In the genomic region with DNA sequence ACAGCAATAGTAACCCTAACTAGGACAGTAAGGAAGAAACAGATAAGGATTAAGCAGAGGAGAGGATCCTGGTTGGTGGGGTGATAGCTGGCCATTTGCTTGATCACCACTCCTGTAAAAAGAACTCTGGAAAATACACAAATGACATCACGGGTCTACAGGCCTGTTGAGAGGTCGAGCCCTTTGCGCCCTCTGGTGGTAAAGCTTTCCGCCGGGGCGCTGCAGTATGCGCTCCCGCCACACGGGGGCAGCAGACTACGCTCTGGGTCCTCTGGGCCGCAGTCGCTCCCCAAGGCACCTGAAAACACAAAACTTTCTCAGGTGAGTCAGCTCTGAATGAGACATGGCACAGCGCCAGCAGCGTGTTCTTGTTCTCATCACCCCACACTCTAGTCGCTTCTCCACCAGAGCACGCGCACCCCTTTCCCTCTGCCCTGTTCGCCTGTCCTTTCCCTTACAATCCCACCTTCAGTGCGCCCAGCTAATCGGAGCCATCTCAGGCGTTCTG, we compare ENCODE assay signal across 8 mouse cellular contexts. TPM values are rescaled to one million over a fixed set of nuclear protein-coding genes. Genes with fewer than 3 reads are reported as not detected.
DNase-seq lines count a peak whose midpoint lies in the region; ATAC-seq lines count a peak whose summit lies in the region.

No protein-coding gene starts in this region.

- no peaks in the 10 kb centered on the region for H3K27me3 ChIP-seq in forebrain, embryonic 10.5 days (ENCODE audit: poor library complexity, severe bottlenecking)
- H3K27me3 ChIP-seq in heart, embryonic 15.5 days, result no peaks in the 10 kb centered on the region
- H3K27me3 ChIP-seq in liver, embryonic 13.5 days, result no peaks in the 10 kb centered on the region
- H3K27me3 ChIP-seq in stomach, embryonic 14.5 days (ENCODE audit: control insufficient read depth, insufficient read depth, low read length), result no peaks in the 10 kb centered on the region

- no peaks in the 10 kb centered on the region for H3K36me3 ChIP-seq in forebrain, embryonic 10.5 days (replicated peaks)
- no peaks in the 10 kb centered on the region for H3K36me3 ChIP-seq in heart, embryonic 15.5 days
- no peaks in the 10 kb centered on the region for H3K36me3 ChIP-seq in liver, embryonic 13.5 days
- no peaks in the 10 kb centered on the region for H3K36me3 ChIP-seq in stomach, embryonic 14.5 days (ENCODE audit: control insufficient read depth, insufficient read depth, low read length)

- no peaks in the 10 kb centered on the region for H3K9me3 ChIP-seq in forebrain, embryonic 10.5 days
- no peaks in the 10 kb centered on the region for H3K9me3 ChIP-seq in heart, embryonic 15.5 days (replicated peaks)
- H3K9me3 ChIP-seq in liver, embryonic 13.5 days (replicated peaks), result no peaks in the 10 kb centered on the region
- H3K9me3 ChIP-seq in stomach, embryonic 14.5 days (ENCODE audit: control insufficient read depth, low read depth, low read length), result no peaks in the 10 kb centered on the region

- DNase-seq in c-Kit-negative CD71-positive TER-119-positive erythroid progenitor cells, embryonic 14.5 days (ENCODE audit: low read depth, low spot score), result peak; percentile 75
- peak; percentile 87 for DNase-seq in forebrain, embryonic 10.5 days (ENCODE audit: extremely low spot score, low spot score)
- DNase-seq in kidney, postnatal 25 days, result peak; percentile 83 to 84
- DNase-seq in liver, embryonic 13.5 days, result peak; percentile 81
- peak; percentile 83 to 89 for DNase-seq in natural killer cell, adult 2 months (ENCODE audit: low spot score in 2 of 2)

- 15% methylated on average over 21 of the region's 21 CpGs for WGBS in forebrain, embryonic 10.5 days
- 14% methylated on average over 21 of the region's 21 CpGs for WGBS in heart, embryonic 15.5 days
- WGBS in liver, embryonic 13.5 days (ENCODE audit: insufficient replicate concordance), result 16% methylated on average over 21 of the region's 21 CpGs
- WGBS in stomach, embryonic 14.5 days, result 15% methylated on average over 21 of the region's 21 CpGs

- no peak overlapping the region for H3K9ac ChIP-seq in heart, embryonic 15.5 days
- no peak overlapping the region; the same call in 1 of the 2 replicates for H3K9ac ChIP-seq in liver, embryonic 13.5 days
- no peak overlapping the region for H3K9ac ChIP-seq in stomach, embryonic 14.5 days (replicated peaks; ENCODE audit: low read depth, low read length)

- H3K27ac ChIP-seq in forebrain, embryonic 10.5 days, result peak overlapping the region; percentile 62; the same call in 1 of the 2 replicates
- no peak overlapping the region for H3K27ac ChIP-seq in heart, embryonic 15.5 days
- peak overlapping the region; percentile 23; the same call in 1 of the 2 replicates for H3K27ac ChIP-seq in liver, embryonic 13.5 days
- H3K27ac ChIP-seq in stomach, embryonic 14.5 days (ENCODE audit: low read length), result peak overlapping the region; percentile 16; the same call in 1 of the 2 replicates

- ATAC-seq in CD4-positive, CD25-positive, alpha-beta regulatory T cell, adult 4 months, result peak; percentile 80
- ATAC-seq in heart, embryonic 15.5 days (replicated peaks; ENCODE audit: insufficient number of reproducible peaks, insufficient read depth, low FRiP score, low read depth), result peak; percentile 51
- ATAC-seq in liver, embryonic 13.5 days (ENCODE audit: low read depth), result peak; percentile 70
- peak; percentile 82 for ATAC-seq in stomach, embryonic 14.5 days (ENCODE audit: insufficient number of reproducible peaks, insufficient read depth, low FRiP score, low read depth)

- peaks cover 26% of the 10 kb centered on the region for H3K4me1 ChIP-seq in forebrain, embryonic 10.5 days
- H3K4me1 ChIP-seq in heart, embryonic 15.5 days (replicated peaks), result peaks cover 8% of the 10 kb centered on the region
- H3K4me1 ChIP-seq in liver, embryonic 13.5 days (replicated peaks), result peaks cover 8% of the 10 kb centered on the region
- no peaks in the 10 kb centered on the region for H3K4me1 ChIP-seq in stomach, embryonic 14.5 days (ENCODE audit: control insufficient read depth, insufficient read depth, low read length)

- H3K4me2 ChIP-seq in heart, embryonic 15.5 days, result peak overlapping the region; percentile 40
- peak overlapping the region; percentile 46 for H3K4me2 ChIP-seq in liver, embryonic 13.5 days
- H3K4me2 ChIP-seq in stomach, embryonic 14.5 days (replicated peaks; ENCODE audit: low read depth, low read length), result peak overlapping the region; percentile 18; the same call in 1 of the 2 replicates

- H3K4me3 ChIP-seq in forebrain, embryonic 10.5 days, result peak overlapping the region; percentile 12; the same call in 1 of the 2 replicates
- peak overlapping the region; percentile 7; the same call in 1 of the 2 replicates for H3K4me3 ChIP-seq in heart, embryonic 15.5 days
- no peak overlapping the region for H3K4me3 ChIP-seq in liver, embryonic 13.5 days (replicated peaks)
- H3K4me3 ChIP-seq in stomach, embryonic 14.5 days (ENCODE audit: low read depth, low read length), result no peak overlapping the region

RNA-seq across cellular contexts. Expression of a gene that starts 18.2 kb away (rescaled TPM):
- 1 to 10 TPM; 7.2 to 8.4 TPM for polyA plus RNA-seq in CD4-positive, CD25-positive, alpha-beta regulatory T cell, adult 4 months (2017; shearing (Covaris generic))
- polyA plus RNA-seq in forebrain, embryonic 10.5 days (2016; fragmentation: Nextera tagmentation; extraction: Ambion mirVana), result 28.0 and 29.7 TPM in 2 replicates
- polyA plus RNA-seq in heart, embryonic 15.5 days (2015; fragmentation: Nextera tagmentation; extraction: Ambion mirVana), result 18.4 and 20.9 TPM in 2 replicates
- 5.9 and 8.8 TPM in 2 replicates for polyA plus RNA-seq in liver, embryonic 13.5 days (2015; fragmentation: Nextera tagmentation; extraction: Ambion mirVana)
- polyA plus RNA-seq in stomach, embryonic 14.5 days (2014; fragmentation: Nextera tagmentation; extraction: Ambion mirVana), result 43.7 and 48.2 TPM in 2 replicates

RNA-seq across cellular contexts. Expression of a gene that starts 18.3 kb away (rescaled TPM):
- 10 to 100 TPM; 14.8 to 22.1 TPM for polyA plus RNA-seq in CD4-positive, CD25-positive, alpha-beta regulatory T cell, adult 4 months (2017; shearing (Covaris generic))
- polyA plus RNA-seq in forebrain, embryonic 10.5 days (2016; fragmentation: Nextera tagmentation; extraction: Ambion mirVana), result 57.8 and 58.3 TPM in 2 replicates
- polyA plus RNA-seq in heart, embryonic 15.5 days (2015; fragmentation: Nextera tagmentation; extraction: Ambion mirVana), result 31.4 and 34.1 TPM in 2 replicates
- polyA plus RNA-seq in liver, embryonic 13.5 days (2015; fragmentation: Nextera tagmentation; extraction: Ambion mirVana), result 24.7 and 29.3 TPM in 2 replicates
- 38.0 and 39.1 TPM in 2 replicates for polyA plus RNA-seq in stomach, embryonic 14.5 days (2014; fragmentation: Nextera tagmentation; extraction: Ambion mirVana)

RNA-seq across cellular contexts. Expression of a gene that starts 21.7 kb away (rescaled TPM):
- not detected for polyA plus RNA-seq in CD4-positive, CD25-positive, alpha-beta regulatory T cell, adult 4 months (2017; shearing (Covaris generic))
- 0.15 and 0.20 TPM in 2 replicates for polyA plus RNA-seq in forebrain, embryonic 10.5 days (2016; fragmentation: Nextera tagmentation; extraction: Ambion mirVana)
- polyA plus RNA-seq in heart, embryonic 15.5 days (2015; fragmentation: Nextera tagmentation; extraction: Ambion mirVana), result 0.15 TPM in 1 of 2 replicates, not detected in the other
- polyA plus RNA-seq in liver, embryonic 13.5 days (2015; fragmentation: Nextera tagmentation; extraction: Ambion mirVana), result not detected in 2 replicates
- polyA plus RNA-seq in stomach, embryonic 14.5 days (2014; fragmentation: Nextera tagmentation; extraction: Ambion mirVana), result 0.10 and 0.20 TPM in 2 replicates

Comparison
In these comparisons a context has a peak if more than half of its experiments do, and no peak if none do; other contexts are left out.
1. H3K4me3 ChIP-seq: peak in forebrain, embryonic 10.5 days (single experiment) and heart, embryonic 15.5 days (single experiment); none in liver, embryonic 13.5 days (single experiment) and stomach, embryonic 14.5 days (single experiment).
2. Peak in every context shown above with its lines, with median percentiles within 50 percentile points of each other: ATAC-seq, DNase-seq and H3K4me2 ChIP-seq.